Mouse (Mus musculus) C2C12 (cell line): Measurements from ENCODE around the gene Olfr550.

Experiments used
- CTCF ChIP-seq: IDR thresholded peaks from one replicate; pipeline ENCODE4 v1.5.1; 2011; ENCODE audit not compliant: control insufficient read depth, insufficient read depth, insufficient read length
- USF1 ChIP-seq: IDR thresholded peaks from one replicate; pipeline ENCODE4 v1.6.1; 2011; ENCODE audit warnings: low read depth, mild to moderate bottlenecking, control low read depth, moderate library complexity

- no peak for TF ChIP-seq CTCF
- TF ChIP-seq USF1, result no peak
These were observed at the start of gene Olfr550 for GRCm38 (mm10) chr7:102571142-102571541.
